Mouse (Mus musculus) heart, adult 8-10 months (tissue): Measurements from ENCODE around the gene Krtap27-1. TPM values are rescaled to one million over a fixed set of nuclear protein-coding genes. Genes with fewer than 3 reads are reported as not detected.

Experiments
- total RNA-seq, 4 experiments: library from RNA; stranded (reverse); gene quantifications; 2 replicates each; pipeline ENCODE4 v1.2.4; 2022

Gene Krtap27-1
- total RNA-seq, 4 experiments from 2014 or later = not detected

Other genes with a start within 250 kb of the Krtap27-1 start
- not detected for gene Cldn17, start 164.7 kb downstream of the Krtap27-1 start, total RNA-seq
- not detected for gene Cldn8, start 108.5 kb downstream of the Krtap27-1 start, total RNA-seq
- not detected for gene Krtap24-1, start 59.4 kb downstream of the Krtap27-1 start, total RNA-seq
- gene 2310079G19Rik, start 44.0 kb downstream of the Krtap27-1 start, total RNA-seq = not detected
- gene Krtap26-1, start 23.9 kb downstream of the Krtap27-1 start, total RNA-seq = not detected
- not detected for gene 2310061N02Rik, start 36.3 kb upstream of the Krtap27-1 start, total RNA-seq
- gene Krtap13-1, start 57.2 kb upstream of the Krtap27-1 start, total RNA-seq = not detected
- not detected for gene Krtap13, start 80.0 kb upstream of the Krtap27-1 start, total RNA-seq
- gene 2310034C09Rik, start 87.2 kb upstream of the Krtap27-1 start, total RNA-seq = not detected
- gene 2310057N15Rik, start 102.5 kb upstream of the Krtap27-1 start, total RNA-seq = not detected
- gene Gm5965, start 106.2 kb upstream of the Krtap27-1 start, total RNA-seq = not detected
- gene Gm20741, start 140.5 kb upstream of the Krtap27-1 start, total RNA-seq = not detected
- gene Krtap15, start 148.5 kb upstream of the Krtap27-1 start, total RNA-seq = not detected
- not detected for gene Krtap14, start 154.5 kb upstream of the Krtap27-1 start, total RNA-seq
- not detected for gene Krtap19-1, start 197.7 kb upstream of the Krtap27-1 start, total RNA-seq
- not detected for gene Krtap19-2, start 202.6 kb upstream of the Krtap27-1 start, total RNA-seq
- gene Krtap19-3, start 206.4 kb upstream of the Krtap27-1 start, total RNA-seq = not detected
- gene Krtap19-4, start 213.4 kb upstream of the Krtap27-1 start, total RNA-seq = not detected
- gene Krtap19-5, start 224.8 kb upstream of the Krtap27-1 start, total RNA-seq = not detected